Mouse (Mus musculus) kidney, postnatal 4 days (tissue): ENCODE results near the gene Nktr.
A peak's percentile ranks its signal among the peaks of the same experiment; 100 is the strongest.

ENCODE experiments used
- DNase-seq, 2 experiments: peaks; one replicate each; pipeline ENCODE4 v3.0.0; 2021; ENCODE audit warnings: mixed read lengths in 2 of 2

Nktr gene

GRCm38 (mm10) chr9:121762248-121762647 lies 43.3 kb downstream of the Nktr start:
- no peak for DNase-seq

GRCm38 (mm10) chr9:121762761-121763160 lies 43.8 kb downstream of the Nktr start:
- DNase-seq, result no peak

GRCm38 (mm10) chr9:121763716-121764115 lies 44.7 kb downstream of the Nktr start:
- DNase-seq, result no peak

- no peak for DNase-seq
Measured at GRCm38 (mm10) chr9:121765166-121765855, 46.3 kb downstream of the Nktr start.

- no peak for DNase-seq
Measured at GRCm38 (mm10) chr9:121772412-121772811, 53.4 kb downstream of the Nktr start.

- no peak for DNase-seq
Measured at GRCm38 (mm10) chr9:121775951-121776350, 57.0 kb downstream of the Nktr start.

GRCm38 (mm10) chr9:121776511-121776910 lies 57.5 kb downstream of the Nktr start:
- DNase-seq, result no peak

GRCm38 (mm10) chr9:121777484-121778065 lies 58.6 kb downstream of the Nktr start, which contains the start of gene Klhl40:
Klhl40 (plus strand) TSS chr9:121777607.
- peak in 1 of 2 experiments; percentile 33 for DNase-seq

GRCm38 (mm10) chr9:121778066-121778624 lies 59.2 kb downstream of the Nktr start:
- peak; percentile 65 to 76 for DNase-seq

- no peak for DNase-seq
Measured at GRCm38 (mm10) chr9:121784801-121785200, 65.8 kb downstream of the Nktr start.

- DNase-seq, result no peak
Measured at GRCm38 (mm10) chr9:121785261-121785660, 66.3 kb downstream of the Nktr start.

- no peak for DNase-seq
Measured at GRCm38 (mm10) chr9:121786359-121786758, 67.4 kb downstream of the Nktr start.

GRCm38 (mm10) chr9:121791206-121791605 lies 72.2 kb downstream of the Nktr start:
- peak; percentile 90 to 92 for DNase-seq

GRCm38 (mm10) chr9:121791757-121792521 lies 73.0 kb downstream of the Nktr start, which contains the start of gene Hhatl:
Hhatl (minus strand) TSS chr9:121792507.
- DNase-seq, result peak; percentile 28 to 51

- DNase-seq, result peak in 1 of 2 experiments; percentile 11
Measured at GRCm38 (mm10) chr9:121794972-121795539, 76.1 kb downstream of the Nktr start.

GRCm38 (mm10) chr9:121797722-121798121 lies 78.8 kb downstream of the Nktr start:
- DNase-seq, result peak; percentile 55 to 68

- no peak for DNase-seq
Measured at GRCm38 (mm10) chr9:121798887-121799520, 80.0 kb downstream of the Nktr start.

GRCm38 (mm10) chr9:121802747-121803146 lies 83.8 kb downstream of the Nktr start:
- DNase-seq, result no peak
